Mouse (Mus musculus) thymus, adult 2 months (tissue): ENCODE data around the gene Oxt.

Experiments
- CTCF ChIP-seq: fragments of 200-500 bp; IDR thresholded peaks from 2 replicates; pipeline ENCODE4 v1.5.1; 2012; ENCODE audit warnings: mild to moderate bottlenecking, control low read depth, low read length, moderate library complexity, borderline replicate concordance; ENCODE audit not compliant: control insufficient read depth, poor library complexity, insufficient read depth; ENCODE audit errors: extremely low read depth
- POLR2A ChIP-seq: fragments of 200-500 bp; IDR thresholded peaks from 2 replicates; pipeline ENCODE4 v1.6.1; 2012; ENCODE audit warnings: mild to moderate bottlenecking, low read length, control low read depth, moderate library complexity; ENCODE audit not compliant: control insufficient read depth, poor library complexity, insufficient read depth; ENCODE audit errors: extremely low read depth

GRCm38 (mm10) chr2:130583902-130584560, 8.1 kb downstream of the Oxt start:
- TF ChIP-seq CTCF (no peak), POLR2A (no peak)
